Mouse (Mus musculus): ENCODE measurements around the gene Cgnl1. TPM values are rescaled to one million over a fixed set of nuclear protein-coding genes. Genes with fewer than 3 reads are reported as not detected.

Cgnl1 gene
- total RNA-seq, 2 experiments from 2014 or later, result 0.02 to 0.29 TPM

DNA sequence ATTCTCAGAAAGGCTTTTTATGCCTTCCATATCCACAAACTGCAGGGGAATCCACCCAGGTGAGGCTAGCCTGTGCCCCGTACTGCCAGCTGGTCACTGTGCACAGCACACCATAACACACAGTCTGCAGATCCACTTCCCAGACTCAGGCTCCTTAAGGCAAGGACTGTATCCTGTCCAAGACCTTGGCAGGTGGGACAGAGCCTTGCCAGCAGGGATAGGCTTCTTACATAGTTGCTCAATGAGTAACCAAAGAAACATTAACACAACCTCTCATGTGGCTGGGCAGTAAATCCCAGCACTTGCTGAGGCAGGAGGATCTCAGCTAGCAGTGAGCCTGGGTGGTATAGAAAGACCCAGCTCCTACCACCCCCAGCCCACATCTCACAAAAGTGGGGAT, 3.3 kb downstream of the Cgnl1 start:
- no peak for ATAC-seq (replicated peaks; ENCODE audit: poor library complexity)

- ATAC-seq (replicated peaks; ENCODE audit: poor library complexity), result no peak
These were observed 4.5 kb downstream of the Cgnl1 start for GRCm38 (mm10) chr9:71766902-71767301.

- ATAC-seq (replicated peaks; ENCODE audit: poor library complexity), result no peak
These were observed 5.1 kb downstream of the Cgnl1 start for GRCm38 (mm10) chr9:71766306-71766705.

DNA sequence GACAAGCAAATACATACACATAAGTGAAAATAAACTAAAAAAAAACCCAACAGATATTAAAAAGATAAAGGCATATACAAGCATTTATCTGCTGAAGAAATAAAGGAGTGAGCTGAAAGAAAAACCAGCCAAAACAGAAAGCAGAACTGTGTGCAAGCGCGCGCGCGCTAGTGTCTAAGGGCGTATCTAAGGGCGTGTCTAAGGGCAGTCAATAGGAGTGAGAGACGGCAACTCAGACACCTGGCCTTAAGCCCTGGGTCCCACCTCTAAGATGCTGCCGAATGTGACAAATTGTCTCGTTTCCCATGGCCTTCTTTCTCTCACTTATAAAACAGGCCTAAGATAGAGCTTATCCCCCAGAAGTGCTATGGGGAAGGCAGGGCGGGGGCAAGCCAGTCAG, 6.9 kb downstream of the Cgnl1 start:
- peak; percentile 60 for ATAC-seq (replicated peaks; ENCODE audit: poor library complexity)

GRCm38 (mm10) chr9:71763273-71763672, 8.1 kb downstream of the Cgnl1 start:
- ATAC-seq (replicated peaks; ENCODE audit: poor library complexity), result no peak

DNA sequence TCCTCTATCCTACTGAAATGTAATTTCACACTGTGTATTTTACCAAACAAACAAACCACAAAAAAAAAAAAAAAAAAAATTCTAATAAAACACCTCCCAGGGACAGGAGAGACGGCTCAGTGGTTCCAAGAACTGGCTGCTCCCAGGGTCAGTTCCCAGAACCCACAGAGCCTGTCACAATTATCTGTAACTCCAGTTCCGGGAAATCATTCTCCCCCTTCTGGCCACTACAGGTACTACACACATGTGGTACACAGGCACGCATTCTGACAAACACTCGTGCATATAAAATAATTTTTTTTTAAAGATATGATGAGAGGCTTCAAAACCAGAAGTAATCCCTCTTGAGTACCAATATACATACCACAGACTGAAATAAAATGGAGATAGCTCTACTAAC, 9.7 kb downstream of the Cgnl1 start:
- no peak for ATAC-seq (replicated peaks; ENCODE audit: poor library complexity)

- ATAC-seq (replicated peaks; ENCODE audit: poor library complexity), result no peak
These were observed 10.8 kb downstream of the Cgnl1 start for GRCm38 (mm10) chr9:71760518-71761141.

- no peak for ATAC-seq (replicated peaks; ENCODE audit: poor library complexity)
These were observed 11.5 kb downstream of the Cgnl1 start for GRCm38 (mm10) chr9:71759893-71760292.

- no peak for ATAC-seq (replicated peaks; ENCODE audit: poor library complexity)
These were observed 14.0 kb downstream of the Cgnl1 start for GRCm38 (mm10) chr9:71757386-71757785.

DNA sequence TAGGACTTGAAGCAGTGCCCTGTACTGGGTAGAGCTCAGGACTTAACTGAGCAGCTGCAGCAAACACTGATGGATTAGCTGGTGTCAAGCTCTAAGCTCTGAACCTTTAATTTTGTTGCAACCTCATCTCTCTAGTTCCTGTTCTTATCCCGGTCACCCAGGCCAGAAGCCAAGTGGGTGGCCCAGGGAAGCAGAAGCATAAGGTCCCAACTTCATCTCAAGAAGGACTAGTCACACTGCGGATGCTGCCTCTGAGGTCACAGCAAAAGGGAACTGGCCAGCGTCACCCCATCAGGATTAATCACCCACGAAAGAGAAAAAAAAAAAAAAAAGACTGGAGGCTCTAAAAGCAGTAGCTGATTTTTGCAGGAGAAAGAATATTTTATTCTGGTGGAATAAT, 14.5 kb downstream of the Cgnl1 start:
- ATAC-seq (replicated peaks; ENCODE audit: poor library complexity), result peak; percentile 39; the same call in 1 of the 2 replicates

- ATAC-seq (replicated peaks; ENCODE audit: poor library complexity), result no peak
These were observed 17.4 kb downstream of the Cgnl1 start for GRCm38 (mm10) chr9:71753981-71754380.

- no peak for ATAC-seq (replicated peaks; ENCODE audit: poor library complexity)
These were observed 17.9 kb downstream of the Cgnl1 start for GRCm38 (mm10) chr9:71753529-71753928.

DNA sequence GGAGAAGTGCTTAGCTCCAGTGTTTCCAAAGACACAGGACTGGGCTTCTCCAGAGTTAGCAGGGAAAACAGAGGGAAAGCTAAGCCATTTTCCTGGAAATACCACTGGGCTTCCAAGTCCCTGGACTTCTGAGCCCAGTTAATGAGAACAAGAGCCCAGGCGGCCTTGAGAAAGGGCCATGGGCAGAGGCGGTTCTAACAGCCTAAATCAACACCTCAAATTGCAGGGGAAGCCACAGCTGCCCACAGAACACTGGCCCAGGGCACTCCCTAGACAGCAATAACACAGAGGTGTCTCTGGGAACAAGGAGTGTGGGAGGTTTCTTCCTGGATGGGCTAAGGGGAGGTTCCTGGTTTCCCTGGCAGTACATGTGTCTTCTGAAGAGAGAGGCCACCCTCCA, 18.3 kb downstream of the Cgnl1 start:
- no peak for ATAC-seq (replicated peaks; ENCODE audit: poor library complexity)

DNA sequence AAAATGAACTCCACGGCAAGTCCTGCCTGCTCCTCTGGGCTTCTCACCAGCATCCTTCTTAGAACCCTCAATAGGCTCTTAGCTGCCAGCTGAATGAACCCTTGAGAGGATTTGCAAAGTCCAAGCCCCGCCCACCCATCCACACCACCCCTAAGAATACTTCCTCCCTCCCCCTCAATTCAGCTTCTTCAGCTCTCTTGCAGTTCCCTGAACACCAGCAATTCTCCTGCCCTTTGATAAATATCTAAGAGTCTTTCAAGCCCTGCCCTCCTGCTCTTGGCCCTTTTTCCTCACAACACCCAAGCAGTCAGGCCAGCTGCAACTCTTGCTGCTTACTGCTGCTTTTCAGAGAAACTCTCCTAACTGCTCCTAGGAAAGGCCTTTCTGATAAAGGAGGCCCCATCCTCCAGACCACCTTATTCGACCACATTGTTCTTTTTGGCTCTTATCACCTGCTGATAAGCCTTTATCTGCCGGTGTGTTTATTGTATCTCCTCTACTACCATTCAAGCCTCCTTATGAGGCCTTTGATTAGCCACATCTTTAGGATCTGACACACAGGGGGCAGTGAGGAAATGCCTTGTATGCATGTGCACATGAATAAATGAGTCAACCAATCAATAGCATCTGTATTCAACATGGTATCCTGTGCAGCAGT, 21.3 kb downstream of the Cgnl1 start:
- ATAC-seq (replicated peaks; ENCODE audit: poor library complexity), result no peak

- ATAC-seq (replicated peaks; ENCODE audit: poor library complexity), result no peak
These were observed 25.0 kb downstream of the Cgnl1 start for GRCm38 (mm10) chr9:71746405-71746804.

DNA sequence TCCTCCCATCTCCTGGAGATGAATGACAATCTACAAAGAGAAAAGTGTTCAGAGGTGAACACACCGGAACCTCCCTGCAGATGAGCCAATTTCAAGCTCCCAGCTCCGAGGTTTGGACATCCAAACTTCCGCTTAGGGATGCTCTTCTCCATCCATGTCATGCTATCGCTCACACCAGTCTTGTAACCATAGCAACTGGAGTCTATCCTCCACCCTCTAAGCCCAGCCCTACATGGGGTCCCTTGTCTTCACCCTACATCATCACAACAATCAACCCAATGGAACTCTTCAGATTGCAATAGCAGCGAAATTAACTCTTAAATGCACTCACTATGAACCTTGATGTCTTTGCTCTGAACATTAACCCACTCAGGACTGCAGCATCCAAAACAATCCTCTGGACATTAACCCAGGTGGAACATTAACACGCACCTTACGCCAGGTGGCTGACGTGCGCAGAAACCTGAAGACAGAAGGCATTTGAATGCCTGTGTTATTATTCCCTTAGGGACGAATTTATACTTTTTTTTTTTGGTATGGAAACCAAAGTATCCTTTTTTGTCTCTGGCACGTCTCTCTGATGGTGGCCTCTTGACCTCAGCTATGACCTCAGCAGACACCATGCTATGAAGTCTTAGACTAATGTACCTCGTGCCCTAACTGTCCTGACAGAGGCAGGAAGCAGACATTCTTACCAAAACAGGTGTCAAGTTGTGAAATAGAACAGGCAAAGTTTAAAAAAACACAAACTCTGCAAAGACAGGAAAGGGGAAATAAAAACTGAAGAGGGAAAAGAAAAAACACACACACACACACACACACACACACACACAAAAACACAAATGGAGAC, 33.1 kb downstream of the Cgnl1 start:
- ATAC-seq (replicated peaks; ENCODE audit: poor library complexity), result peak; percentile 54

DNA sequence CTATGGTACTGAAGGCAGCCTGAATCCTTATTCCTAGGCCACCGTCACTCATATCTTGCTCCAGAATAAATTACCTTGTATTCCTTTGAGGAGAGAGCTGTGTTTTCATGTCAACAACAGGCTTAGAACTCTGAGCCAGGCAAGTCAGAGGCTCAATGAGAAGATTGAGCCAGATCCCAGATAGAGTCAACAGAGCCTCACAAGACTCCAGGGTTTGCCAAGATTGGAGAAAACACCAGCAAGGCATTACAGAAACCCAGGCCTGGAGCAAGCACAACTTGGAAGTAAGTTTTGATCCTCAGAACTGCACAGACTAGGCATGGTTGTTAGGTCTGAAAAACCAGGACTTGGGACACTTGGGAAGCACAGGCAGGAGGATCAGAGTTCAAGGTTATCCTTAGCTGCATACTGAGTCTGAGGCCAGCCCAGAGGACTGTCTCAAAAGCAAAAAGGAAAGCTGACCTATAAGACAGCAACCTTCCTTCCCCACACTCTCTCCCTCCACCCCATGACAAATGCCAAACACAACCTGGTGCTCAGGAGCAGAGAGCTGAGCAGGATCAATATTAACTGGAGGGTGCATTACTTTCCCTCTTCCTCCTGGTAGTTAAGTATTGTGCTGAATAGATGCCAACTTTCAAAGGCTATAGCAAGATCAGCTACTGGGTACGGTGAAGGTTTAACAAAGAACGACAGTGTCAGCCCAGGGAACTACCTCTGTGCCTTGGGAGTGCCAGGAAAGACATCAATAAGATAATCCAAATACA, 34.0 kb downstream of the Cgnl1 start:
- ATAC-seq (replicated peaks; ENCODE audit: poor library complexity), result no peak

DNA sequence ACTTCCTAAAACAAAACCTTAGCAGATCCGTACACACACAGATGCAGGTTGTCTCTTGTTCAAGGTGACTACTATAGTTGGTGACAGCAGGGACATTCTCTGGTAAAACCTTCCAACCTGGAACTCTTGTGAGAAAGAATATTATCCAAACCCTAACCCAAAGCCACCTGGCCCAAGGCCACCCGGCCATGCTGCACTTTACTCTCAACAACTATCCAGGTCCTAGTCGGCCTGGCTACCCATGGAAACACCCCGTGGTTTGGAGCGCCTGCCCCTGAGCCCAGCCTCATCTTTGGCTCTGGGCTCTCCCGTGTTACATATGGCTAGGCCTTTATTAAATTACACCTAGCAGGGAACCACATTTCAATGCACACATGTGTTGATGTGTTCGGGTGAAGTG, 35.5 kb downstream of the Cgnl1 start:
- ATAC-seq (replicated peaks; ENCODE audit: poor library complexity), result no peak

DNA sequence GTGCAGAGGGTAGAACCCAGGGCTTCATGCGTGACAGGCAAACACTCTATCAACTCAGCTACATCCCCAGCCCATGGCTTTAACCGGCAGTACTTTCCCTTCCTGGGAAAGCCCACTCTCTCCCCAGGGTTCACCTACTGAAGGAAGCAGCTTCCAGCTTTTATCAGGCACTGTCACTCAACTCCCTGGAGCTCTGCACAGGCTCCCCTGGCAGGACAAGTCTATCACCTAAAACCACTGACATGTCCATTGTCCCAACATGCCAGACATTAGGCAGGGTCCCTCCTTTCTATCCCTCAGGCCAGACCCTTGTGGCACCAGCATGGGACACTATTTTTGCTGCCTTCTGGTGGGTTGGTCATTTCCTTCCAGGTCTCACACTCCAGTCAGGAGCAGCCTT, 37.8 kb downstream of the Cgnl1 start:
- ATAC-seq (replicated peaks; ENCODE audit: poor library complexity), result no peak

DNA sequence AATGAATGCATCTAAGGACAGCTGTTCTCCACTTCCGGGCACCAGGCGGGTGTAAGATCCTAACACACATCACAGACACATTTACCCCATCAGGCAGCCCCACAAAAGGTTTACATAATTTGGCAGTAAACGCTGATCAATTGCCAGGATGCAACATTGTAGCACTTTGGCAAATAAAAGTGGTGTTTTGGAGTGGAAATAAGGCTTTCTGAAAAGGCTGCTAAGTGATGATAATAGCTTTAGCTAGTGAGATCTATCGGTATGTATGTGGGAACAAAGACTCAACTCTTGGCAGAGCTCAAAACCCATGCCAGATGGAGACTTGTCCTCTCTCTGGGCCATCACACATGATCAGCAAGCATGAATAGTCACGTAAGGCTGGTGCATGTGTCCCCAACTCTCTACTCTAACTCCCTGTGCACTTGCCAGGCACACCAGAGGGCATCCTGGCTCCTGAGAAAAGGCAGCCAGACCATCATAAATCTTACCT, 42.5 kb downstream of the Cgnl1 start:
- no peak for ATAC-seq (replicated peaks; ENCODE audit: poor library complexity)

GRCm38 (mm10) chr9:71727233-71727632, 44.2 kb downstream of the Cgnl1 start:
- ATAC-seq (replicated peaks; ENCODE audit: poor library complexity), result no peak

Measured in megakaryocyte progenitor cell, adult 5-6 weeks (primary cell).